Mouse (Mus musculus) liver (tissue): ENCODE results near the gene Nfib.
A peak's percentile ranks its signal among the peaks of the same experiment; 100 is the strongest.

Source experiments
- DNase-seq: peaks from one replicate; pipeline ENCODE4 v3.0.0-alpha.2; 2020; ENCODE audit warnings: mixed read lengths

Nfib gene

DNA sequence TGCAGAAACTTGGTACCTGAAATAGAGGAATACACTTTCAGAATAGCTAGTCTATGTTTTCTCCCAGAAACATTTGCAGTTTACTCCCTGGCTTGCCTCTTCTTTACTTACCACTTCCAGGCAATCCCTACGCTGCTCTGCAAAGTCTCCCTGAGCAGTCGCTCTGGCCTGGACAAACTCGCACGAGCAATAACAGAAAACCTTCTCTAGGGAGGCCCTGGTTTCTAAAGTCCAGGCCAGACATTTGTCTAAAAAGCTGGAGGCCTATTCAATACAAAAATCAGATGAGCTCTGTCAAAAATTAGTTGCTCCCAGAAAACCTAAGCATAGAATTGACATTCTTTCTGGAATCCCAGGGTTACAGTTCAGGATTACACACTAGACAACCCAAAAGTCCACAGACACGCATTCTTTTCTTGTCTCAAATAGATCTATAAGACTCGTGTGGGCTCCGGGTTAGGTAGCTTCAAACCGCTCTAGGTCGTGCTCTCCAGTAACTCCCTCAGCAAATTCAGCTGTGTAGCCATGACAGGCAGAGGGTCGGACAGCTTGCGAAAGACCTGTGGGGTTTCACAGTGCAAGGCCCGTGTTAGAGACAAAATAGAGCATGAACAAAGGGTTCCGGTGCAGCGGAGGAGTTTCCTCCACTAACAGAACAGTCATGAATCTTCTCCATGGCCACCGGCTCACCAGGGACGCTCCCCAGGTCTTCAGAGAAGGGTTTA, 118.2 kb downstream of the Nfib start:
- DNase-seq, result no peak

GRCm38 (mm10) chr4:82586637-82587036, 118.9 kb downstream of the Nfib start:
- DNase-seq, result no peak

GRCm38 (mm10) chr4:82585536-82585935, 120.0 kb downstream of the Nfib start:
- DNase-seq, result no peak

DNA sequence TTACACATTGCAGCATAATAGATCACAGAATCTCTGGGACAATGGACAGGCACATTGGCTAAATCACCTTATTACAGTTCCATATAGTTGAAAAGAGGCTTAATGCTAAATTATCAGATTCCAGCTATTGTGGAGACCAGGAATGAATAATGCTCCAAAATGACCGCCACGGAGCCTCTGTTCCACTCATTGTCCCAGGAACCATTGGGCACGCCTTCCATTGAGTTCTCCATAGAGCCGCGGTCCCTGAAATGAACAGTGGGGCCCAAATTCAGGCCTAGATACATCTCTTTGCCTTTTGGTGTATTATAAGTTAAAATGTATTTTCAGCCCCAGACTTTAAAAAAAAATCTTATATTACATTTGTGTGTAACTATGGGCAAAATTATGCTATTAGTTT, 120.5 kb downstream of the Nfib start:
- no peak for DNase-seq

DNA sequence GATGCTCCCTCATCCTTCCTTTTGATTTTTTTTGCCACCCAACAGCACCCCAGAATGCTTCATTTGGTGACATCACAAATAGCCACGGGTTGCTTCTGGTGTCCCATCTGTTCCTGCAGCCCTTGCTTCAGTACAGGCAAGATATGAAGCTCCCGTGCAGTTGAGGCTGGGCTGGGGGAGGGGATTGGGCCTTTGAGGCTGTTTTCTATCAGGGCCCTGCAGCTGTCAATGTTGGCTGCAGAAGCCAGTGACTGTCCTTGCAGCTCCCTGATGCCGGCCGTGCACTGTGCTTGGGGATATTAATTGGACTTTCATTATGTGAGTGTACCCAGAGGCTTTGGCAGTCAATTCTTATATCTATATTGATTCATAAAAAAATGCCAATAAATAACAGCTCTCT, 121.0 kb downstream of the Nfib start:
- DNase-seq, result no peak

- no peak for DNase-seq
These were observed 132.3 kb downstream of the Nfib start for GRCm38 (mm10) chr4:82573291-82573605.

DNA sequence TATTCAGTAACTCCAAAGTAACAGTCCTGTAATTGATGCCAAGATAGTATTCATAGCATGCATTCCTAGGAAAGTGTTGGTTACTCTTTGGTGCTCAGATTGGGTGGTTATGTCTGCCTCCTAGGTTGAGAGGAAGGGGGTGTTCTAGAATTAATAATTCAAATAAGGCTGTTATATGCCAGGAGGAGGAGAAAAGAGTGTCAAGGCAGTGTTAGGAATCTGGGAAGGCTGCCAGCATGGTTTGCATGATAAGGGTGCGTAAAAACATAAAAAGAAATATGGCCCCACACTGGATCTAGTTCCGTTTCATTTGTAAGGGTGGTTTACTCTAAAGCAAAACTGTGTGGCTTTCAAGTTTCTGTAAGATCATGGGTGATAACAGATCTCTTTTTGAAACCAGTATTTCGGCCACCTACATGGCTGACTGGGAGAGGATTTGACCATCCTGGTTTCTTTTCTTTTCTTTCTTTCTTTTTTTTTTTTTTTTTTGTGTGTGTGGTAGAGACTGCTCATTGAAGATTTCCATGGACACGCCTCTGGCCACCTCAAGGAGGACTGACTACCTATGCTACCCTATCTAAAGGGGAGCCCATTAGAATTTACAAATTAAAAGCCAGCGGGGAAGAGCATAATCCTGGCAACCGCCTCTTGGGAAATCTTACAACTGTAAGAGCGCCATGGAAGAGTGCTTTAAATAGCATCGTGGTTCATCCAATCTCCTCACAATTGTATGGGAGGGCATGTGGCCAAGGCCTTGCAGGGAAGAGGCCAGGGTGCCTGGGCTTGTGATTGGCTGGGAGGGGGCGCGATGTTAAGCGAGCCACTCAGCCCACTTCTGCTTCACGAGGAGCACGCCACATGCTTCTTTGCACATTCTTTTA, 132.9 kb downstream of the Nfib start:
- no peak for DNase-seq

DNA sequence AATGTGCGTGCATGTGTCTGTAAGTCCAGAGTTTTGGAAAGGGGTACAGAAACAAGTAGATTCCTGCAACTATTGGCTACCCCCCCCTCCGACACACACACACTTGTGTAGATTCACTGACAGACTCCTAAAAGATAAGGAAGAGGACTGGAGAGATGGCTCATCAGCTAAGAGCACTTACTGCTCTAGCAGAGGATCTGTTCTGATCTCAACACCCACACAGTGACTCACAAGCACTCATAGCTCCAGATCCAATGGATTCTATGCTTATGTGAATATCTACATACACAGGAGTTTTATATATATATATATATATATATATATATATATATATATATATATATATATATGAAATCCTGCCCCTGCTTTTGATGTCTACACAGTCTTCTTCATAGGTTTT, 146.7 kb downstream of the Nfib start:
- DNase-seq, result no peak

- peak; percentile 26 for DNase-seq
These were observed 149.8 kb downstream of the Nfib start for GRCm38 (mm10) chr4:82555673-82556171.

DNA sequence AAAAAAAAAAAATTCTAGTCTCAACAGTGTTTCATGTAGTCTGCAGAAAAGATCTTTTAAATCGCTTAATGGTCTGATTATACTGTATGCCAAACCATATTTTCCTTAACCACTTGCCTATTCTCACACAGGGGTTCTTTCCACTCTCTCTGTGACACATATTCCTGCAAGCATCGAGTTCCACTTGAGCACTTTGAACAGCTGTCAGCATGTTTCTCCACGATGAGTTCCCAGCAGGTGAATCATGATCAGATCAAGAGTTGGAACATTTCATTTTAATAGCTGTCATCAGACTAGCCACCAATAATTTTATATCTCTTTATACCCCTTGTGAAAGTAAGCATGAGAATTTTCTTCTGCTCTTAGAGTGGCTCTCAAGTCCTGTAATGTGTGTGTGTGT, 151.9 kb downstream of the Nfib start:
- DNase-seq, result no peak

- no peak for DNase-seq
These were observed 153.3 kb downstream of the Nfib start for GRCm38 (mm10) chr4:82552238-82552637.

DNA sequence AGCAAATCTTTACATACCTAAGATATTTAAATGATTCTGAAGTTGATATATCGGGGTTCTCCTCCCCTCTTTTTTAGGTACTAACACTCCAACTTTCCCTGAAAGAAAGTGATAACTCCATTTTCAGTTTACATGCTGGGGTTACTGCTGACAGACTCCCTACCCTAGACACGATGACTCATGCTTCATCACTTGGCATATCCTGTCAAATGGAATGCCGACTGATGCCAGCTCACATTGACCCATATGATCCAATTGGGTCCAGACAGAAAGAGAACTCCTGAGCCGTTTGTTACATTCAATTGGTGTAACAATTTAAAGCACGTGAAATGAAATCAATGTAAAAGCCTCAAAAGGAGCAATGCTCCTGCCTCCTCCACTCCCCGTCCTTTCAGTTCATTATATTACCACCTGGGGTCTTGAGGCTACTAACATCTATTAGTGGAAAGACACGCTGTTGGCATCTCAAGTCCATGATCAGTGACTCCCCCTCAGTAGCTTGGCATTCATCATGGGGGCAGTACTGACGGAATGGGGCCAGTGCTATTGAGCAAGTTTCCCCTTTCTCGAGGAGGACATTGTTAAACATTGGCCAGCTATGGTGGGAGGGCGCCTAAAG, 155.7 kb downstream of the Nfib start:
- no peak for DNase-seq

GRCm38 (mm10) chr4:82548247-82548646, 157.3 kb downstream of the Nfib start:
- DNase-seq, result no peak

DNA sequence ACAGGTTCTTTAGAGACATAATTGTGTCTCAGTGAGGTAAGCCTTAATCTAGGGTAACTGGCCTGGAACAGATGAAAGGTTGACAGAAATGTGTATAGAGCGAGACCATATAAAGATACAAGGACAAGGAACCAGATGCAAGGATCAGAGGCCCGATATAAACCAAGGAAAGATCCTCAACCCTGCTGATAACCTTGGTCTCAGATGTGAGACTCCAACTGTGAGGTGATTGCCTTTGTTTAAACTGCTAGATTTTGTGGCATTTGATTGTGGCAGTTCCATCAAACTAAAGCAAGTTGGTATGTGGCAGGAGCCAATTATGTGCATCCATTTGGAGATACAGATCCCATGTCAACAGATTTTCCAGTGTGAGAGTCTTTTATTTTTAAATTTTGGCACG, 161.6 kb downstream of the Nfib start:
- DNase-seq, result no peak

GRCm38 (mm10) chr4:82543398-82543740, 162.2 kb downstream of the Nfib start:
- no peak for DNase-seq

DNA sequence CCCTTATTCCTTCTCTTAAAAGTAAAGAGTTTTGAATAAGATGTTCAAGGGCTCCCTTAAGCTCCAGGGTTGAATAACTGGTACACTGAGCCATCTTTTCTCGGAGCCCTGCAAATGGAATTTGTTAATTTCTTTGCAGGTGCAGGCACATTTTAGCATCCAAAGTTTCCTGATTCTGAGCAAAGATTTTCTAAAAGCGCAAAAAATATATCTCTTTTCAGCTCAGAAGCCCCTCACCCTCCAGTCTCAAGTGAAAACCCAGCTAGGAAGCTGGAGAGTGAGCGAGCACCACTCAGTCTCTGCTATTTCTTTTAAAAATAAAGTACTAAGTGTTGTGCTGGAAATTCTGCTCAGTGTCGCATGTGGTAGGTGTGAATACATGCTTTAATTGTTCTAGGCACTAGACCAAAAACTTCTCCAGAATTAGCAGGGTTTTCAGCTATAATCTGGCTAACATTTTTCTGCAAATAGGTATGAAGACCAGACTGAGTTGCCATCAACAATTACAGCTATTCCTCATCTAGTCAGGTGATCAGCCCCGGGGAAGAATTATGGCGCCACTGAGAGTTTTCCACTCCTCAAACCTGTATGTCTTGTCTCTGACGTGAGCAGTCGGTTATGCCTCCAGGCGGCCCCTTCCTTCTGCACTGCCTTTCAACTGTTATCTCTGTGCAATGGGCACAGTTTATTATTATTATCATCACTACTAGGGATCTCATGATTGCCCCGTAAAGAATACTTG, 162.7 kb downstream of the Nfib start:
- no peak for DNase-seq

DNA sequence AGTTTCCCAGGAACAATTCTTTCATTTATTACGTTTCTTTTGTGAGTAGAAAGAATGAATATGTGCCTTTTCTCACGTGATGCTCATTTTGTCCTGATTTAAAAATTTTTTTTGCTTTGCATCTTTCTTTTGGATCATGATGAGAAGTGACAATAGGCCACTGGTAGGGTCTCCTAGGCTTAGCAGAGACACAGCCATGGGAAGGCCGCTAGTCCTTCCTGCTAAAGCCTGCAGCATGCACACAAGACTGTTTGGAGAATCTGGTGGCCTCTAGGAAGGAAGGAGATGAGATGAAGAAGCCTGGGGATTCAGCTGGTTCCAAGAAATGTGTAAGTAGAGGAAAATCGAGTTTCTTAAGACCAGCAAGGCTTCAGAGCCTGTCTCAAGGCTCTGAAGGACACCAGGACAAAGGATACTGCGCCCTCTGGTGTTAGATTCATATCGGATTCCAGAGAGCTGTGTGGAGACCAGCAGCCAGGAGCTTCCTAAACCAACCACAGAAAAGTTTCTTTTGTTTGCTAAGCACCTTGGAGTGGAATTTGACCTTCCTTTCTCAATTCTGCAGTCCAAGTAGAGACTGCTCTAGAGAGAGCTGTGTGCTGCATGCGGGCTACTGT, 163.5 kb downstream of the Nfib start:
- peak; percentile 43 for DNase-seq

DNA sequence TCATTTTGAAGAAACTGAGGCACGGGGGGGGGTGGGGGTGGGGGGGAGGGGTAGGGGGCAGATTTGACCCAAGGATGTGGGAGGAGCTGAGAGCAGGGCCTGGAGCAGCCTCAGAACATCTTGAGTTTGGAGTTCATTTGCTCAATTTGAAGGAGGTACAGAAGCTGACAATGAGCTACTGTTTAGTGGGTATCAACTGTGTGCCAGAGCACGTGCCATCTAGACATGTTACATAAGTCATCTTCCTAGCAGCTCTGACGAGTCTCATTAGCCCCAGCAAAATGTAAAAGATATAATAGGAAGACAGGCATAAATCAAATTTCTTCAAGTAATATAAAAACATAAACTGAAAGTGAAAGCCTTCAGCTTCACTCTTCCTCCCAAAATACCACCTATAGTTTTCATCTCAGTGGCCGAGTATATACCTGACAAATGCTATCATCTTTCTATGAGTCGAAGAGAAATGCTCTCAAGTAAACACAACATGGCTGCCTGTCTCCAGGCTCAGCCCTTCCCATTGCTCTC, 165.0 kb downstream of the Nfib start:
- no peak for DNase-seq

DNA sequence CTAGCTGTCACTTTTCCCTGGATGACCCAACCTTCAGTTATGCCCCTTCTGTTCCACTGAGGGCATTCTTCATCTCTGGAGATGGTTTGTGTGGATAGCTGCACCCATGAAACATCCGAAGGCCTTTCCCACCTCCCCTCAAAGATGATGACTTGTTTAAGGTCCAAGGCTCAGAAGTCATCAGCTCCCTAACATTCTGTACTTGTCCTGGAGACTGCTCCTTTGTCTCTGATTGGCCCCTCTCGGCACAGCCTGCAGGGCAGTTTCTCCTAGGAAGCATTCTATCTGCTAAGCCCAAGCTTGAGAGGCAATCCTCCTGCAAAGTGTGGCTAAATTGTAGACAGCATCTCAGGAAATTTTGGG, 165.5 kb downstream of the Nfib start:
- DNase-seq, result no peak

- no peak for DNase-seq
These were observed 166.0 kb downstream of the Nfib start for GRCm38 (mm10) chr4:82539406-82540047.

- no peak for DNase-seq
These were observed 166.7 kb downstream of the Nfib start for GRCm38 (mm10) chr4:82538815-82539214.
